Mouse (Mus musculus) effector memory CD4-positive, alpha-beta T cell, adult 5 months (primary cell): ENCODE data around the gene Ccnd1. TPM values are rescaled to one million over a fixed set of nuclear protein-coding genes. Genes with fewer than 3 reads are reported as not detected.

Experiments used
- polyA plus RNA-seq: library from polyadenylated mRNA; unstranded; fragments of 100-300 nt; shearing (Covaris generic); gene quantifications from one replicate; pipeline ENCODE4 v1.2.1, GENCODE M21; 2017

Gene Ccnd1
- polyA plus RNA-seq: not detected

GRCm38 (mm10) chr7:144939344-144940002, at the start of gene Ccnd1:
Gene Ccnd1 (minus strand): TSS chr7:144939925.

GRCm38 (mm10) chr7:144914948-144915750, 24.6 kb downstream of the Ccnd1 start, which contains the start of gene LTO1:
Gene LTO1 (plus strand): TSS chr7:144915100.

GRCm38 (mm10) chr7:144896294-144897218, 43.2 kb downstream of the Ccnd1 start, which contains the start of gene Fgf15:
Gene Fgf15 (plus strand): TSS chr7:144896531.

Other genes with a start within 250 kb of the Ccnd1 start
- gene Ano1, start 188.0 kb downstream of the Ccnd1 start, polyA plus RNA-seq: 0.07 TPM
- not detected for gene Fgf3, start 101.8 kb downstream of the Ccnd1 start, polyA plus RNA-seq
- gene Fgf4, start 92.6 kb downstream of the Ccnd1 start, polyA plus RNA-seq: not detected
- gene Fgf15, start 43.4 kb downstream of the Ccnd1 start, polyA plus RNA-seq: not detected
- 18.5 TPM for gene LTO1, start 24.8 kb downstream of the Ccnd1 start, polyA plus RNA-seq